Mouse (Mus musculus): ENCODE measurements around the gene Zscan10. TPM values are rescaled to one million over a fixed set of nuclear protein-coding genes. Genes with fewer than 3 reads are reported as not detected.

Gene Zscan10
- polyA plus RNA-seq, 1 experiment from 2014 or later: 0.25 TPM

DNA sequence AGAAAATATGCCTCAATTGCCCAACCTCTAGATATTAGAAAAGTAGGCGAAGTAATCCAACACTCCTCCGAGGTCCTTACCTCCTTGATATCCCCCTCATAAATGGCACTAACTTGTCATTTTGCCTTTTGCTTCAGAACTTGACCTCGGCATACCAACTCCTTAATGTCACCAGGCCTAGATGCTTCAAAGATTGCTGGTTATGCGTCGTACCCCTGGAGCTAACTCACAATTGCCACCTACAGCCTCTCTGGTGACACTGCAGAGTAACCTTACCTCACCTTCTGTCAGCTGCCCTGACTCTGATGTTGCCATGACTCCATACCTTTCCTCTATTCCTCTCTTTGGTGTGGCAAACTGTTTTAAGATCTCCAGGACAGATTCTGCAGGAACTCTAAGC is 33.9 kb upstream of the Zscan10 start:
- Histone ChIP-seq H3K4me2 (no peak overlapping the region), H3K36me3 (no peaks in the 10 kb centered on the region), H3K4me1 (replicated peaks) (peaks cover 17% of the 10 kb centered on the region), H3K27ac (replicated peaks) (no peak overlapping the region), H3K27me3 (no peaks in the 10 kb centered on the region), H3K9ac (no peak overlapping the region), H3K9me3 (no peaks in the 10 kb centered on the region), H3K4me3 (no peak overlapping the region)
- no peak for ATAC-seq (ENCODE audit: low FRiP score, low read depth)
- WGBS: 62% methylated on average over 5 of the region's 5 CpGs

DNA sequence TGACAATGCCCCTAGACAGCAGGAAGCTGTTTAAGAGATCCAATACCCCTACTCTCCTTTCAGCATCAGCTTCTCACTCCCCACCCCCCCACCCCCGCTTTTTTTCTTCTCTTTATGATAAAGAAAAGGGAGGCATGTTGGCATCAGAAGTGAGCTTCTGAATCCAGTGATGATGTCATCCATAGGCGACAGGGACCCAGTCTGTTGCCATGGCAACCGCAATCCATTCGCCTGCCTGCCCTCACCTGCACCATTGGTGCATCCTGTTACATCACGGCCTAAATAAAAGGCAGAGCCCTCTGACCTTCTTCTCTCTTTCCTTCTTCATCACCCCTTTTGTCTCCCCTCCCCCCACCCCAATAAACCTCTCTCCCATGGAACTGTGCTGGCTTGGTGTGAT is 32.3 kb upstream of the Zscan10 start:
- no peaks in the 10 kb centered on the region for H3K36me3 ChIP-seq
- WGBS: 27% methylated on average over 5 of the region's 5 CpGs
- H3K4me2 ChIP-seq: no peak overlapping the region
- no peak overlapping the region for H3K9ac ChIP-seq
- no peaks in the 10 kb centered on the region for H3K27me3 ChIP-seq
- H3K4me3 ChIP-seq: no peak overlapping the region
- peaks cover 10% of the 10 kb centered on the region for H3K4me1 ChIP-seq (replicated peaks)
- no peak overlapping the region for H3K27ac ChIP-seq (replicated peaks)
- H3K9me3 ChIP-seq: no peaks in the 10 kb centered on the region
- ATAC-seq (ENCODE audit: low FRiP score, low read depth): no peak

DNA sequence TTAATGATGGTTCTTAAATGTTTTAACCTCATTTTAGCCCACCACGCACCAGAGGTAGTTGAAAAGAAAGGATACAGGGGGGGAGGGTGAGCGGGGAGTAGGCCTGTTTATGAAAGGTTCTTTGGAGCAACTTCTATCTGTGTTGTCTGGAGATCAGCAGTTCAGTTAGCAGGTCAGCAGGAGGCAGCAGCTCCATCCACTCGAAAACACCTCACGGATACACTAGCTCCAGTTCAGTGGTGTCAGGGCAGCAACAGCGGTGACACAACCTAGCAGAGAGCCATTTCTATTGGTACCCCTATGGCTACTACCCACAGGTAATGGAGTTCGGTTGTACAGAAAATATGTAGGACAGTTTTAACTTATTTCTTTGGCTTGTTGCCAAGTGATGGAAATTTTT is 30.6 kb upstream of the Zscan10 start:
- no peak for ATAC-seq (ENCODE audit: low FRiP score, low read depth)
- 42% methylated on average over 6 of the region's 6 CpGs for WGBS
- H3K9ac ChIP-seq: no peak overlapping the region
- H3K4me1 ChIP-seq (replicated peaks): peaks cover 4% of the 10 kb centered on the region
- H3K4me2 ChIP-seq: no peak overlapping the region
- peaks cover 13% of the 10 kb centered on the region for H3K36me3 ChIP-seq
- H3K27ac ChIP-seq (replicated peaks): no peak overlapping the region
- H3K4me3 ChIP-seq: no peak overlapping the region
- no peaks in the 10 kb centered on the region for H3K9me3 ChIP-seq
- no peaks in the 10 kb centered on the region for H3K27me3 ChIP-seq

DNA sequence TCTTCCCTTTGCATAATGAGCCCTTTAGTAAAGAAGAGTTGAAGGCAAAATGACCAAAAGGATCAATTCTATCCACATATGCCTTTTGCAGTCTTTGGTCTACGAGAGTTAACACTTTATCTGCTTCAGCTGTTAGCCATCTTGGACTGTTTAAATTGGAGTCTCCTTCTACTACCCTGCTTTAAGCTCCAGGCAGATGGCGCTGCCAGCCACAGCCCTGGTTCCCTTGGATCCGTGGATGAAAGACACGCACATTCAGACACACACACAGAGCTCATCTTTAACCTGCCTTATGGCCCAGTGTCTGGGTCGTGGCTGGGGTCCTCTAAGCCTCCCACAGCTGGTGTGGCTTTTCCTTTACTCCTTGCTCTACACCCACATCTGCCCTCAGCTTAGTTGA is 29.6 kb upstream of the Zscan10 start:
- H3K9ac ChIP-seq: no peak overlapping the region
- H3K9me3 ChIP-seq: no peaks in the 10 kb centered on the region
- H3K4me1 ChIP-seq (replicated peaks): no peaks in the 10 kb centered on the region
- no peaks in the 10 kb centered on the region for H3K27me3 ChIP-seq
- H3K4me3 ChIP-seq: no peak overlapping the region
- H3K36me3 ChIP-seq: peaks cover 23% of the 10 kb centered on the region
- H3K4me2 ChIP-seq: no peak overlapping the region
- WGBS: 24% methylated on average over 5 of the region's 5 CpGs
- 0 out of 2 replicates have a peak, but pooled peaks have one; percentile 10 for ATAC-seq (ENCODE audit: low FRiP score, low read depth)
- H3K27ac ChIP-seq (replicated peaks): no peak overlapping the region

DNA sequence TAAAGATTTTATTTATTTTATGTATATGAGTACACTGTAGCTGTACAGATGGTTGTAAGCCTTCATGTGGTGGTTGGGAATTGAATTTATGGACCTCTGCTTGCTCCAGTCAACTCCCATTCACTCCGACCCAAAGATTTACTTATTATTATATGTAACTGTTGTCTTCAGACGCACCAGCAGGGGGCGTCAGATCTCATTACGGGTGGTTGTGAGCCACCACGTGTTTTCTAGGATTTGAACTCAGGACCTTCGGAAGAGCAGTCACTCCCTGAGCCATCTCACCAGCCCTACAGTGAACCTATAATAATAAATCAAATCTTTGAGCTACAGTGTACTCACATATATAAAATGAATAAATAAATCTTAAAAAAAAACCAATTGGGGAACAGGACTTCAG is 28.6 kb upstream of the Zscan10 start:
- Histone ChIP-seq H3K4me1 (replicated peaks) (no peaks in the 10 kb centered on the region), H3K9me3 (no peaks in the 10 kb centered on the region), H3K27me3 (no peaks in the 10 kb centered on the region), H3K27ac (replicated peaks) (no peak overlapping the region), H3K9ac (no peak overlapping the region), H3K36me3 (peaks cover 33% of the 10 kb centered on the region), H3K4me2 (no peak overlapping the region), H3K4me3 (no peak overlapping the region)
- no peak for ATAC-seq (ENCODE audit: low FRiP score, low read depth)
- WGBS: 78% methylated on average over 6 of the region's 6 CpGs

DNA sequence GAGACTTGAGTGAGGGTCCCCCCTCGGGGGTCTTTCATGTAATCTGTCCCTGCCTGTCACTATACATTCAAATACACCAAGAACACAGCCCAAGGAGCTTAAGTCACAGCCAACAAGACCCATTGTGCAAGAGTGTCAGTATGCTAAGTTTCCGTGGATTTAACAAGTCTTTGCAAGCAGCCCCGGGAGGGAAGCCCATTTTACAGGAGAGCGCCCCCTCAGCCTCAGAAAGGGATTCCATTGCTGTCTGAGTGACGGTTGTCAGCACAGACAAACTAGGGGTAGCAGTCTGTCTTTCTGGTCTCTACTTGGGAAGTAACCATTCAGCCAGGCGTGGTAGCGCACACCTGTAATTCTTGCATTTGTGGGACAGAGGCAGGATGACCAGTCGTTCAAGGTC is 26.5 kb upstream of the Zscan10 start:
- Histone ChIP-seq H3K4me2 (no peak overlapping the region), H3K36me3 (peaks cover 51% of the 10 kb centered on the region), H3K9ac (no peak overlapping the region), H3K4me3 (no peak overlapping the region), H3K9me3 (no peaks in the 10 kb centered on the region), H3K4me1 (replicated peaks) (no peaks in the 10 kb centered on the region), H3K27me3 (no peaks in the 10 kb centered on the region), H3K27ac (replicated peaks) (no peak overlapping the region)
- 92% methylated on average over 8 of the region's 8 CpGs for WGBS
- no peak for ATAC-seq (ENCODE audit: low FRiP score, low read depth)

DNA sequence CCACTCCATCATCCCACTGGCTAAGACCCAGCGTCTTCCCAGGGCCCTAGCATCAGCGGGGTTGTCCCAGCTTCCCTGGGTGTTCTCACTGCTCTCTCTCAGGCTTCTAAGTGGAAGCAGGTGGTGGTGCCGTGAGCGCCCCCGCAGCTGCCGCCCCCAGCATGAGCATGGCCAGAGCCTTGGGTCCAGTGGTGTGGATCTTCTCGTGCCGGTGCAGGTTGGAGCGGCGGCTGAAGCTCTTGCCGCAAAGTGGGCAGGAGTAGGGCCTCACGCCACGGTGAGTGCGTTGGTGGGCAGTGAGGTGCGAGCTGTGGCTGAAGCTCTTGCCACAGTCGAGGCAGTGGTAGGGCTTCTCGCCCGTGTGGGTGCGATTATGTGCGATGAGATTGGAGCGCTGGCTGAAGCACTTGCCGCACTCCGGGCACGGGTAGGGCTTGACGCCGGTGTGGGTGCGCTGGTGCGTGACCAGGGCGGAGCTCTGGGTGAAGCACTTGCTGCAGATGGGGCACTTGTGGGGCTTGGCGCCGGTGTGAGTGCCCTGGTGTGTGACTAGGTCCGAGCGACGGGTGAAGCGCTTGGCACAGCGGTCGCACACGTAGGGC is 24.6 kb upstream of the Zscan10 start:
- Histone ChIP-seq H3K4me2 (no peak overlapping the region), H3K36me3 (peaks cover 69% of the 10 kb centered on the region), H3K4me3 (no peak overlapping the region), H3K9me3 (no peaks in the 10 kb centered on the region), H3K27ac (replicated peaks) (no peak overlapping the region), H3K9ac (no peak overlapping the region), H3K4me1 (replicated peaks) (no peaks in the 10 kb centered on the region), H3K27me3 (no peaks in the 10 kb centered on the region)
- WGBS: 95% methylated on average over 38 of the region's 38 CpGs
- ATAC-seq (ENCODE audit: low FRiP score, low read depth): no peak

DNA sequence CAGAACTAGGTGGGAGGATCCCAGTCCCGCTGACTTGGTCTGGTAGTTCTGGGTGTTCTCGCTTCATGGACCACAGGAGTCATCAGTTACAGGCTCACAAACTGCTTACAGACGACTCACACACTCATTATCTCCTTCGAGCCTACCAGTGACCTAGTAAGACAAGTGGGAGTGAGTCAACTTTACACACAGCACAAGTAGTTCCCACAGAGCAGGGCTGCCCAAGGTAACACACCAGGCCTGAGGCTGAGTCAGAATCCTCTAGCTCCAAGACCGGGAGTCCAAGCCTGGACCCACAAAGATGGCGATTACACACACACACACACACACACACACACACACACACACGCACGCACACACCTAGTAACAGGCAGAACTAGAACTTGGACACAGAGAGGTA is 15.9 kb upstream of the Zscan10 start:
- peak overlapping the region; percentile 87 for H3K4me2 ChIP-seq
- peaks cover 28% of the 10 kb centered on the region for H3K4me1 ChIP-seq (replicated peaks)
- H3K9ac ChIP-seq: peak overlapping the region; percentile 79; the same call in 1 of the 2 replicates
- no peak overlapping the region for H3K27ac ChIP-seq (replicated peaks)
- no peaks in the 10 kb centered on the region for H3K9me3 ChIP-seq
- no peaks in the 10 kb centered on the region for H3K27me3 ChIP-seq
- WGBS: 89% methylated on average over 8 of the region's 8 CpGs
- no peak for ATAC-seq (ENCODE audit: low FRiP score, low read depth)
- H3K4me3 ChIP-seq: peak overlapping the region; percentile 78
- H3K36me3 ChIP-seq: peaks cover 17% of the 10 kb centered on the region

DNA sequence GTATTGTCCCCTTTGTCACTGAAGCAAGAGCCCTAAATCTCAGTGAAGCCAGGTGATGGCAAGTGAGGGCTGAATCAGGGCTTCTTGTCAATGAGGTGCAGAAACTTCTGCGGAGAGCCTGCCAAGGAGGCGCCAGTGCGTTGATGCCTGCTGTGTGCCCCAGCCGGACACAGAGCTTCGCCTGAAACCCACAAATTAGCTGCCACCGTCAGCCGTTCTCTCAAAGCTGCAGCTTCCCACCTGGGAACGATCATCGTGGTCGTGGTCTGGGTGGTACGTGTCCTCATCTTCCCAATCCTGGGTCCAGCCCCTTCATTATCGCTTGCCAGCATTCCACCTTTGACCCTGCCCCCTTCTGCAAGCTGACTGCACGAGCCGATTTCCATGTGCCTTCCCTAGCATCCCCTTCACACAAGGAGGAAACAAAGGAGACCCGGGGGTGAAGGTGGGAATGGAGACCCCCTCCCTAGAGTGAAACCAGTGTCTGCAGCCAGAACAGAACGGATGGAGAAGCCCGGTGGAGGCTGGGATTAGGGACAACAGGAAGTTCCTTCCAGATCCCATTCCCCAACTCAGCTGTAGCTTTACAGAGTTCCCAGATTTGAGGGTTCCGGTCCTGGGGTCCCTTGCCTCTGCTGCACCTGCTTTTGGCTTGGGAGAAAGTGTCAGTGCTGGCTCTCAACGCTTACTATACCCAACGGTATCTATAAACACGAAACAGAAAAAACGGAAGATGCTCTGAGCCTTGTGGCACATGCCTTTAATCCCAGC is 14.8 kb upstream of the Zscan10 start:
- Histone ChIP-seq H3K27me3 (no peaks in the 10 kb centered on the region), H3K9ac (peak overlapping the region; percentile 79), H3K4me2 (peak overlapping the region; percentile 87), H3K4me1 (replicated peaks) (peaks cover 28% of the 10 kb centered on the region), H3K36me3 (peaks cover 7% of the 10 kb centered on the region), H3K27ac (replicated peaks) (peak overlapping the region; percentile 72), H3K4me3 (peak overlapping the region; percentile 78), H3K9me3 (no peaks in the 10 kb centered on the region)
- WGBS: under 1% methylated on average over 22 of the region's 22 CpGs
- peak; percentile 92 for ATAC-seq (ENCODE audit: low FRiP score, low read depth)

DNA sequence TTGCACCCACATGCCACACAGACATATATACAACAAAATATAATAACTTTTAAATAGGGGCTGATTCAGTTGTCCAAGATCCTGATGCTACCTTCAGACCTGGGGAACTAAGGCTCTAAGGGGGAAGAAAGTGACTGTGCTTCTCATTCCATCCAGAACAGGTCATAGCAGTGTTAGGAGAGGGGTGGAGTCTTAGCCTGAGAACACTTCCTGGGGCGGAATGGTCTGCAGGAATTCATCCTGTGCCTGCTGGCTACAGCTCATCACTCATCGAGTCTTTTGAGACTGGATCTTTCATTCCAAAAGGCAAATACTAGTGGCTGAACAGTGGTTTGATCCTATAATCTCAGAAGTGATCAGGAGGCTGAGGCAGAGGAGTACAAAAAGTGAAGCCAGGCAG is 13.4 kb upstream of the Zscan10 start:
- no peak overlapping the region for H3K4me2 ChIP-seq
- no peaks in the 10 kb centered on the region for H3K27me3 ChIP-seq
- no peaks in the 10 kb centered on the region for H3K9me3 ChIP-seq
- ATAC-seq (ENCODE audit: low FRiP score, low read depth): no peak
- H3K4me3 ChIP-seq: no peak overlapping the region
- WGBS: 61% methylated on average over 2 of the region's 2 CpGs
- peaks cover 30% of the 10 kb centered on the region for H3K4me1 ChIP-seq (replicated peaks)
- no peak overlapping the region for H3K27ac ChIP-seq (replicated peaks)
- H3K36me3 ChIP-seq: no peaks in the 10 kb centered on the region
- no peak overlapping the region for H3K9ac ChIP-seq

DNA sequence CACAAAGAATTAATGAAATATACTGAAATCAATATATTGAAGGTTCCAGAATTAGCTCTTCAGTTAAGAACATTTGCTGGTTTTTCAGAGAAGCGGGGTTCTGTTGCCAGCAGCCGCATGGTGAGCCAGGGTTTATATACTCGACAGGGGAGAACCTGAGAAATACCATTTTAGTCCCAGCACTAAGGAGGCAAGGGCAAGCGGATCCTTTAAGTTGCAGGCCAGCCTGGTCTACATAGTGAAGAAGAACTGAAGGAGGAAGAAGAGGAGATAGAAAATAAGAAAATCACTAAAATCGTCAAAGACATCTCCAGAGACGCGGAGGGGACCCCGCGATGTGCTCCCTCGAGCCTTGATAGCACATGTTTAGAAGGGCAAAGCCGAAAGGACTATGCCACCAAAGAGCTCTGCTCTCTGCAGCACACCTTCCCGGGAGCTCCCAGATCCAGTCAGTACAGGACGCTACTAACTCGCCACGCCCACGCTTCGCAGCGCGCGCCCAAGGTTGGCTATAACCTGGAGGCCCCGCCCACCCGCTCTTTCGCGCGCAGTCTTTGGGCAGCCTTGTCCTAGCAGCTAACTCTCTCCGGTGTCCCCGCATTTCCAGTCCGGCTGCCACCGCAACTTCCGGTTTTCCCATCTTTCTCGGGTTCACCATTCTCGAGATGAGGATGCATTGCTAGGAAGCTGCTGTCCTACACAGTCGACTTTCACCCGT is 8.3 kb upstream of the Zscan10 start:
- peak; percentile 99 for ATAC-seq (ENCODE audit: low FRiP score, low read depth)
- Histone ChIP-seq H3K4me3 (peak overlapping the region; percentile 51), H3K27ac (replicated peaks) (peak overlapping the region; percentile 85), H3K36me3 (no peaks in the 10 kb centered on the region), H3K27me3 (no peaks in the 10 kb centered on the region), H3K4me1 (replicated peaks) (peaks cover 12% of the 10 kb centered on the region), H3K9ac (peak overlapping the region; percentile 57), H3K9me3 (no peaks in the 10 kb centered on the region), H3K4me2 (peak overlapping the region; percentile 86)
- 7% methylated on average over 34 of the region's 34 CpGs for WGBS

DNA sequence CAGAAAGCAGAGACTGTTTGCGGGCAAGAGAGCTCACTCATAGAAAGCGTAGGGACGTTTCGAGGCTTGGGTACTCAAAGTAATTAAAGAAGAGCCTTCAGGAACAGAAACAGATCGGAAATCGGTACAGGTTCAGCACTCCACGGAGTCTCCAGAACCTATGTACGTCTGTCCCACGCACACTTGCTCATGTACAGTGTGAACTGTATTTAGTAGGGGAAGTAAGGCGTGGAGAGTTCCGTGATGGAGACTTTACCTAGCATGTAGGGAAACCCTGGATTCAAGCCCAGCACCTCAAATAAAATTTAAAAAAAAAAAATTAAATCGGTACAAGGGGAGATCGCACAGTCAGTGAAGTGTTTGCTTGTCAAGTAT is 7.7 kb upstream of the Zscan10 start:
- Histone ChIP-seq H3K27me3 (no peaks in the 10 kb centered on the region), H3K9ac (peak overlapping the region; percentile 57), H3K4me1 (replicated peaks) (peaks cover 12% of the 10 kb centered on the region), H3K9me3 (no peaks in the 10 kb centered on the region), H3K4me3 (peak overlapping the region; percentile 51), H3K36me3 (no peaks in the 10 kb centered on the region), H3K27ac (replicated peaks) (peak overlapping the region; percentile 85), H3K4me2 (peak overlapping the region; percentile 86)
- peak; percentile 80 for ATAC-seq (ENCODE audit: low FRiP score, low read depth)
- WGBS: 13% methylated on average over 13 of the region's 13 CpGs
